Mouse (Mus musculus) hindbrain, embryonic 16.5 days (tissue): ENCODE data around the gene Rap2c. TPM values are rescaled to one million over a fixed set of nuclear protein-coding genes. Genes with fewer than 3 reads are reported as not detected.
A peak's percentile ranks its signal among the peaks of the same experiment; 100 is the strongest.

Experiments
- ATAC-seq: fragments of 200-750 bp; cut with Nextera tagmentation; 2 replicates; pipeline ENCODE4 v1.8.0; 2017; ENCODE audit warnings: moderate TSS enrichment, moderate library complexity
- H3K27ac ChIP-seq: fragments of 300-500 bp; sonication (generic); 2 replicates; pipeline ENCODE4 v1.5.1; 2014; ENCODE audit warnings: low read depth, mild to moderate bottlenecking, control low read depth, low read length, moderate library complexity
- H3K27me3 ChIP-seq: fragments of 300-500 bp; sonication (generic); replicated peaks from 2 replicates; pipeline ENCODE4 v1.6.1; 2014; ENCODE audit warnings: low read length; ENCODE audit not compliant: control insufficient read depth, insufficient read depth
- H3K36me3 ChIP-seq: fragments of 300-500 bp; sonication (generic); 2 replicates; pipeline ENCODE4 v1.6.1; 2014; ENCODE audit warnings: mild to moderate bottlenecking, low read length, moderate library complexity, mixed read lengths; ENCODE audit not compliant: control insufficient read depth, insufficient read depth
- H3K4me1 ChIP-seq: fragments of 300-500 bp; sonication (generic); 2 replicates; pipeline ENCODE4 v1.6.1; 2014; ENCODE audit warnings: low read depth, low read length; ENCODE audit not compliant: control insufficient read depth, insufficient read depth
- H3K4me2 ChIP-seq: fragments of 300-500 bp; sonication (generic); 2 replicates; pipeline ENCODE4 v1.6.1; 2014; ENCODE audit warnings: mild to moderate bottlenecking, low read length, control low read depth, moderate library complexity
- H3K4me3 ChIP-seq: fragments of 300-500 bp; sonication (generic); 2 replicates; pipeline ENCODE4 v1.5.1; 2014; ENCODE audit warnings: mild to moderate bottlenecking, low read length, control low read depth, moderate library complexity
- H3K9ac ChIP-seq: fragments of 300-500 bp; sonication (generic); 2 replicates; pipeline ENCODE4 v1.6.1; 2014; ENCODE audit warnings: low read depth, mild to moderate bottlenecking, control low read depth, low read length, moderate library complexity
- H3K9me3 ChIP-seq: fragments of 300-500 bp; sonication (generic); 2 replicates; pipeline ENCODE4 v1.6.1; 2014; ENCODE audit warnings: mild to moderate bottlenecking, low read length, moderate library complexity; ENCODE audit not compliant: control insufficient read depth
- WGBS: fragments of 180-500 bp; shearing (Covaris S2); extraction: QIAGEN DNeasy Blood & Tissue Kit; methylation state at CpG from one replicate; pipeline ENCODE4 v1.1.7; 2014; 5-methylcytosine and 5-hydroxymethylcytosine counted together
- polyA plus RNA-seq: library from polyadenylated mRNA; unstranded; fragments of >200 nt; fragmentation: Nextera tagmentation; extraction: Ambion mirVana; gene quantifications from 2 replicates; pipeline ENCODE4 v1.2.1, GENCODE M21; 2015

Rap2c gene
- 9.8 and 11.4 TPM in 2 replicates for polyA plus RNA-seq

DNA sequence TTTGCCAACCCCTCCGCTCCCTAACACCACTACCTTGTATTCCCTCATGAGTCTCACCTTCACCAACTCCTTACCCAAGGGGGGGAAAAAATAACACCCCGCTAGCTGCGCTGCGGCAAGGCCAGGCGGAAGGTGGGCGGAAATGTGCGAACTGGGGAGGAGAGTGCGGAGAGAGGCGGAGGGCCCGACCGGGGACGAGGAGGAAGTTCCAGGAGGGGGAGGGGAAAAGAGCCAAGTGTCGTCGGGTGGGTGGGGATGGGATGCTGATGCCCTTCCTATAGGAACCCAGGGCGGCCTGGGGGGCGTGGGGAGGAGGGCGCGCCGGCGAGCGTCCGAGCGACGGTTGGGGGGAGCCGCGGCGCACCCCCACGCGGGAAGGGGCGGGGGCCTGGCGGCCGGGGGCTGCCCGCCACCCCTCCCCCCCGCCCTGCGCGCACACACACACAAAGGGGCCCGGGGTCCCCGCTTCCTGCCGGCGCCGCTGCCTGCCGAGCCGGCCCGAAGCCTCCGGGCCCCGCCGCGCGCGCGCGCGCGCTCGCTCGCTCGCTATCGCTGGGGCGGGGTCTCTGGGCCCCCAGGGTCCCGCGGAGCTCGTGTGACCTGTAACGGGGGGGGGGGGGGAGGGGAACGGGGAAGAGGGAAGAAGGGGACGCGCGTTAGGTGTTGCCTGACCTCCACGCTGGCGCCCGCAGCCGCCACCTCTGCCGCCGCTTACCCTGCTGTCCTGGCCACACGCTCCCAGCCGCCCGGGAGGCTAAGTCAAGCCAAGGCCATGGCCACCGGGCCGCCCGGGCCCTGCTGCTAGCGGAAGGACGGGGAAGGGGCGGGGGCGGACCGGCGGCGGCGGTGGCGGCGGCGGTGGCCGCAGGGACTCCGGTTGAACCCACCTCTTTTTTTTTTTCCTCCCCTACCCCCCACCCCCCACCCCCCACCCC lies at the start of gene Rap2c:
Gene Rap2c (minus strand): TSS at position 168 of the 935 bp plus-strand sequence.
- peak; percentile 89 for ATAC-seq
- no peaks in the 10 kb centered on the region for H3K36me3 ChIP-seq
- H3K4me2 ChIP-seq = peak within 1 kb of the TSS; percentile 66
- H3K9me3 ChIP-seq = no peaks in the 10 kb centered on the region
- H3K27ac ChIP-seq = peak within 1 kb of the TSS; percentile 91
- no peaks in the 10 kb centered on the region for H3K27me3 ChIP-seq
- peak within 1 kb of the TSS; percentile 60 for H3K4me3 ChIP-seq
- H3K4me1 ChIP-seq = peaks cover 3% of the 10 kb centered on the region
- 19% methylated on average over 13 of the region's 92 CpGs for WGBS
- H3K9ac ChIP-seq = peak within 1 kb of the TSS; percentile 80

DNA sequence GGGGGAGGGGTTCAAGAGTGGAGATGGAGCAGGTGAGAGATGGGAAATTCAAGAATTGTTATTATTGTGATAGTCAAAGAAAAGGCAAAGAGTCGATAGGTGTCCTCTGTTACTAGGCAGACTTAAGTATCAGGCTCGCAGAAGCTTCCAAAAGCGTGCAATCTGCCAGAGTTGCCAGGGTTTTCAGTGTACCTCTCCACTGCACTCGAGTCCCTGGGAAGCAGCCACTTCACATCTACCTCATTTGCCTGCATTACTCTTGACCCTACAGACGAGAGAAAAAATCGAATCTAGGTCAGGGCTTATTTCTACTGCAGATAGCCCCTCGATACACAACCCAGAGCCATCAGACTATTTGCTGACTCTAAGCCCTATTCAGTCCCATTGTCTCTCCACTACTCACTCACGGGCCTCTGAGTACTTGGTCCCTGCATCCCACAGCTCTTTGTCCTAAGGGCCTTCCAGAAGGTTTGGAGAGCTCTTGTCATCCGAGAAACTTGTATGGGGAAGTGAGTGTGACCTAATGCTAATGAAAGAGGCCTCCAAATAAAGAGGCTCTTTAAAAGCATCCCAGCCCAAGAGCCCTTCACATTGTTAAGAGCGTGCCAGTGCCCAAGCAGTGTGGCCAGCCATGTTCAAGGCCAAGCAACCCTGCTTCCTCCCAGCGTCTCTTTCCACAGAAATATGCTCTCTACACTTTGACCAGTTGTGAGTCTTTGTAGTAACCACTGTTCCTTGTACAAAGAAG lies 48.9 kb upstream of the Rap2c start:
- H3K27me3 ChIP-seq = no peaks in the 10 kb centered on the region
- 78% methylated on average over 11 of the region's 11 CpGs for WGBS
- no peak overlapping the region for H3K4me2 ChIP-seq
- H3K4me1 ChIP-seq = no peaks in the 10 kb centered on the region
- H3K9ac ChIP-seq = no peak overlapping the region
- H3K36me3 ChIP-seq = no peaks in the 10 kb centered on the region
- H3K27ac ChIP-seq = no peak overlapping the region
- no peak overlapping the region for H3K4me3 ChIP-seq
- no peaks in the 10 kb centered on the region for H3K9me3 ChIP-seq
- no peak for ATAC-seq

GRCm38 (mm10) chrX:51065773-51066172 lies 48.0 kb upstream of the Rap2c start:
- H3K9me3 ChIP-seq = no peaks in the 10 kb centered on the region
- WGBS = 23% methylated on average over 6 of the region's 6 CpGs
- no peak overlapping the region for H3K9ac ChIP-seq
- no peaks in the 10 kb centered on the region for H3K4me1 ChIP-seq
- H3K27me3 ChIP-seq = no peaks in the 10 kb centered on the region
- H3K4me3 ChIP-seq = no peak overlapping the region
- no peak overlapping the region for H3K4me2 ChIP-seq
- no peak for ATAC-seq
- H3K27ac ChIP-seq = no peak overlapping the region
- H3K36me3 ChIP-seq = no peaks in the 10 kb centered on the region

DNA sequence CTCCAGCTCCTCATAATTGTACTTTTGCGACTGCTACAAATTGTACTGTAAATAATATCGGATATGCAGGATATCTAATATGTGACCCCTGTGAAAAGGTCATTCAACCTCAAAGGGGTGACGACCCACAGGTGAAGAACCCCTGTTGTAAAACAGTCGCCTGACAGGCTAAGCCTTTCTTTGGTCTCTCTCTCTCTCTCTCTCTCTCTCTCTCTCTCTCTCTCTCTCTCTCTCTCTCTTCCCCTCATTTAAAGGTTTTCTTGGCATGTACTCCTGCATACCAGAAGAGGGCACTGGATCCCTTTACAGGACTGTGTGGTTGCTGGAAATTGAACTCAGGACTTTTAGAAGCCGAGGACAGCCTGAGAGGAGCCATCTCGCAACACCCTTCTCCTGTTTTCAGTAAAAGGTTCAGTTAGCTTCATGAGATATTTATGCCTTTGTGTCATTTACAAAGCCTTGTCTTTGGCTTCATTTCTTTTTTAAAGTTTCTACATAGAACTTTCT lies 47.4 kb upstream of the Rap2c start:
- no peaks in the 10 kb centered on the region for H3K36me3 ChIP-seq
- WGBS = 64% methylated on average over 6 of the region's 6 CpGs
- no peak for ATAC-seq

DNA sequence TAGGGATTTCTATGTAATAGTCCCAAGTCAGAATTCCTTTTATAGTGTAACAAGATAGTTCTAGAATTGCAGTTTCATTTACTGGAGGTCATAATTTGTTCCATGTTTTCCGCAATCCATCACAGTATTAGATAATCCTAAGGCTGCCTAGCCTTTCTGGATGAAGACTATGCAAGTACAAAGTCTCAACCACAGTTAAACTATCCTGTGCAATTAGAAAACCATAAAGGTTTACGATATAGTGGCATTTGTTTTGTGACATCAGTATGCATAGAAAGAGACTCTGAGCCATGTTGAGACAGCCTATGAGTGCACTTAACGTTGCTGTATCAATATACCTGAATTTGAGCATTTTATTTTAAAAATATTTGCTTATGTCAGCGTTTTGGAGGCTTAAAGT lies 42.4 kb upstream of the Rap2c start:
- 62% methylated on average over 4 of the region's 4 CpGs for WGBS
- no peaks in the 10 kb centered on the region for H3K36me3 ChIP-seq
- no peak for ATAC-seq

More for the DNA sequence above, 47.4 kb upstream of the Rap2c start:
- H3K9ac ChIP-seq = no peak overlapping the region
- no peaks in the 10 kb centered on the region for H3K27me3 ChIP-seq
- no peak overlapping the region for H3K4me2 ChIP-seq
- no peaks in the 10 kb centered on the region for H3K9me3 ChIP-seq
- H3K27ac ChIP-seq = no peak overlapping the region
- H3K4me3 ChIP-seq = no peak overlapping the region
- no peaks in the 10 kb centered on the region for H3K4me1 ChIP-seq

GRCm38 (mm10) chrX:51058741-51059140 lies 40.9 kb upstream of the Rap2c start:
- H3K27ac ChIP-seq = no peak overlapping the region
- ATAC-seq = no peak
- WGBS = 90% methylated on average over 4 of the region's 4 CpGs
- H3K36me3 ChIP-seq = no peaks in the 10 kb centered on the region
- H3K27me3 ChIP-seq = no peaks in the 10 kb centered on the region
- H3K9ac ChIP-seq = no peak overlapping the region
- no peaks in the 10 kb centered on the region for H3K4me1 ChIP-seq
- no peaks in the 10 kb centered on the region for H3K9me3 ChIP-seq
- no peak overlapping the region for H3K4me3 ChIP-seq
- H3K4me2 ChIP-seq = no peak overlapping the region

More for the DNA sequence above, 42.4 kb upstream of the Rap2c start:
- no peak overlapping the region for H3K27ac ChIP-seq
- H3K4me1 ChIP-seq = no peaks in the 10 kb centered on the region
- no peaks in the 10 kb centered on the region for H3K27me3 ChIP-seq
- no peak overlapping the region for H3K4me2 ChIP-seq
- H3K9me3 ChIP-seq = no peaks in the 10 kb centered on the region
- no peak overlapping the region for H3K4me3 ChIP-seq
- no peak overlapping the region for H3K9ac ChIP-seq

- Histone ChIP-seq H3K36me3 (no peaks in the 10 kb centered on the region), H3K9ac (no peak overlapping the region), H3K4me1 (no peaks in the 10 kb centered on the region), H3K4me3 (no peak overlapping the region), H3K9me3 (no peaks in the 10 kb centered on the region), H3K27me3 (no peaks in the 10 kb centered on the region), H3K4me2 (no peak overlapping the region), H3K27ac (no peak overlapping the region)
- ATAC-seq = no peak
- WGBS = 88% methylated on average over 5 of the region's 5 CpGs
These were observed 40.5 kb upstream of the Rap2c start for GRCm38 (mm10) chrX:51058317-51058716.

DNA sequence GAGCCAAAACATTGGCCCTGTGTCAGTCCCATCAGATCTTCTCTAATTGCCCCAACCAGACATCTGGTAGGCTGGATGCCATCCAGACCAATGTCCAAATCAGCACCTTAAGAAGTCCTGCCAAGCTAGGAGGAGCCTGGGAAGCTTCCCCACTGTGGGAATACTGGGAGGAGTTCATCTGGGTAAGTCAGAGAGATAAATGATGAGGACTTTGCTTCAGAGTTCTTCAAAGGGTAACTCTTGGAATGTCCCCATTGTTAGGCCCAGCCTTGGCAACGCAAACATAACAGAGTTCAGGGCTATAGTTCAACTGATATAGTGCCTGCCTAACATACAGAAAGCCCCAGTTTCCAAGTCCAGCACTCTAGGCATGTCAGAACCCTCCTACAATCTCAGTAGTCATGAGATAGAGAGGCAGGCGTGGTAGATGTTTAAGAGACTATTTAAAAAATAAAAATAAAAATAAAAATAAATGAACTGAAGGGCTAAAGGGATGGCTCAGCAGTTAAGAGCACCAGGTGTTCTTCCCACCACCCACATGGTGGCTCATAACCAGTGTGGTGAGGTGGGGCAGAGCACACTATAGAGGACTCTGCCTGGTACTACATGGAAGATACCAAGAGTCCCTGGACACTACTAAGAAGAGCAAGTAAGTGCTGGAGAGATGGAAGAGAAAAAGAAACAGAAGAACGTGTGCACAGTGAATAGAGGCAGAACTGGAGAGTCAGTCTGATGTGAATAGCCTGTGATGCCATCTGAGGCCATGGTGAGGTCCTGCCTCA lies 34.1 kb upstream of the Rap2c start:
- no peak for ATAC-seq
- WGBS = 60% methylated on average over 3 of the region's 3 CpGs
- no peaks in the 10 kb centered on the region for H3K27me3 ChIP-seq
- no peak overlapping the region for H3K27ac ChIP-seq
- no peaks in the 10 kb centered on the region for H3K9me3 ChIP-seq
- no peaks in the 10 kb centered on the region for H3K4me1 ChIP-seq
- H3K4me2 ChIP-seq = no peak overlapping the region
- no peak overlapping the region for H3K4me3 ChIP-seq
- no peaks in the 10 kb centered on the region for H3K36me3 ChIP-seq
- H3K9ac ChIP-seq = no peak overlapping the region
